ENCODE assay signal across 10 mouse cellular contexts in genomic region chr9:21497050-21497542, GRCm38 (mm10). TPM values are rescaled to one million over a fixed set of nuclear protein-coding genes. Genes with fewer than 3 reads are reported as not detected.
DNase-seq lines count a peak whose midpoint lies in the region; ATAC-seq and TF ChIP-seq lines count a peak whose summit lies in the region.
"Had no signal": no experiment of that assay in that cellular context is flagged by ENCODE, and none has a peak within 500 bp of the region (broad histone marks: within the 10 kb centered on the region; RNA-seq: fewer than 3 reads in every experiment).

No protein-coding gene starts in this region.

- H3K9me3 ChIP-seq in forebrain, postnatal 0 days (ENCODE audit: low read length), result no peaks in the 10 kb centered on the region
- no peaks in the 10 kb centered on the region for H3K9me3 ChIP-seq in forebrain, embryonic 13.5 days (replicated peaks)
- no peaks in the 10 kb centered on the region for H3K9me3 ChIP-seq in lung, embryonic 14.5 days (ENCODE audit: low read depth, low read length)
- H3K9me3 ChIP-seq in embryonic facial prominence, embryonic 11.5 days (replicated peaks; ENCODE audit: control insufficient read depth, low read length), result no peaks in the 10 kb centered on the region
- H3K9me3 ChIP-seq: megakaryocyte, embryonic 14.5 days had no signal

- H3K9ac ChIP-seq in forebrain, postnatal 0 days, result no peak overlapping the region
- H3K9ac ChIP-seq in forebrain, embryonic 13.5 days, result no peak overlapping the region
- H3K9ac ChIP-seq in lung, embryonic 14.5 days, result no peak overlapping the region
- peak overlapping the region; percentile 35 for H3K9ac ChIP-seq in embryonic facial prominence, embryonic 11.5 days (replicated peaks; ENCODE audit: low read length)

- H3K79me2 ChIP-seq in myocyte (ENCODE audit: control insufficient read depth, insufficient read depth), result no peaks in the 10 kb centered on the region

- H3ac ChIP-seq in myocyte (ENCODE audit: control insufficient read depth, insufficient read length), result no peak overlapping the region

- H3K36me3 ChIP-seq in forebrain, postnatal 0 days (ENCODE audit: insufficient read depth), result peaks cover 31% of the 10 kb centered on the region
- peaks cover 47% of the 10 kb centered on the region for H3K36me3 ChIP-seq in forebrain, embryonic 13.5 days (ENCODE audit: poor library complexity, severe bottlenecking)
- peaks cover 28% of the 10 kb centered on the region for H3K36me3 ChIP-seq in lung, embryonic 14.5 days (ENCODE audit: insufficient read depth)
- H3K36me3 ChIP-seq in embryonic facial prominence, embryonic 11.5 days (replicated peaks; ENCODE audit: control insufficient read depth, insufficient read depth, low read depth, low read length), result no peaks in the 10 kb centered on the region; the same call in none of the 2 replicates
- peaks cover 18% of the 10 kb centered on the region for H3K36me3 ChIP-seq in myocyte (ENCODE audit: control insufficient read depth, insufficient read depth)

- peak; percentile 26 for TF ChIP-seq POLR2A in myocyte (IDR thresholded peaks at IDR 0.05; ENCODE audit: insufficient read length, low read depth)

- 85% methylated on average over 16 of the region's 16 CpGs for WGBS in forebrain, postnatal 0 days
- WGBS in forebrain, embryonic 13.5 days, result 90% methylated on average over 16 of the region's 16 CpGs
- WGBS in lung, embryonic 14.5 days, result 81% methylated on average over 16 of the region's 16 CpGs
- WGBS in embryonic facial prominence, embryonic 11.5 days, result 41% methylated on average over 16 of the region's 16 CpGs

- no peaks in the 10 kb centered on the region for H3K27me3 ChIP-seq in forebrain, postnatal 0 days (ENCODE audit: insufficient read depth, low read length)
- H3K27me3 ChIP-seq in forebrain, embryonic 13.5 days, result no peaks in the 10 kb centered on the region
- no peaks in the 10 kb centered on the region for H3K27me3 ChIP-seq in lung, embryonic 14.5 days (ENCODE audit: insufficient read depth, low read length)
- H3K27me3 ChIP-seq in embryonic facial prominence, embryonic 11.5 days (ENCODE audit: control insufficient read depth, insufficient read depth, low read length), result no peaks in the 10 kb centered on the region
- no peaks in the 10 kb centered on the region for H3K27me3 ChIP-seq in myocyte (ENCODE audit: control insufficient read depth, insufficient read depth, insufficient read length)
- H3K27me3 ChIP-seq: megakaryocyte, embryonic 14.5 days had no signal

- no peak overlapping the region for H3K4me2 ChIP-seq in forebrain, postnatal 0 days (ENCODE audit: low read depth)
- no peak overlapping the region for H3K4me2 ChIP-seq in forebrain, embryonic 13.5 days
- no peak overlapping the region for H3K4me2 ChIP-seq in lung, embryonic 14.5 days
- peak overlapping the region; percentile 23; the same call in 1 of the 2 replicates for H3K4me2 ChIP-seq in embryonic facial prominence, embryonic 11.5 days (ENCODE audit: low read depth, low read length)
- H3K4me2 ChIP-seq in myocyte (ENCODE audit: low read depth), result peak overlapping the region; percentile 85

- no peak overlapping the region for H3K4me3 ChIP-seq in forebrain, postnatal 0 days (ENCODE audit: low read depth, low read length)
- H3K4me3 ChIP-seq in forebrain, embryonic 13.5 days, result no peak overlapping the region
- no peak overlapping the region for H3K4me3 ChIP-seq in lung, embryonic 14.5 days (ENCODE audit: low read depth, low read length)
- peak overlapping the region; percentile 3; the same call in 1 of the 2 replicates for H3K4me3 ChIP-seq in embryonic facial prominence, embryonic 11.5 days (ENCODE audit: low read depth, low read length)
- H3K4me3 ChIP-seq in myocyte, result no peak overlapping the region
- H3K4me3 ChIP-seq: erythroblast, embryonic 14.5 days; megakaryocyte, embryonic 14.5 days had no signal

- peak; percentile 18; the same call in 1 of the 2 replicates for ATAC-seq in forebrain, postnatal 0 days
- no peak for ATAC-seq in forebrain, embryonic 13.5 days
- ATAC-seq in lung, embryonic 14.5 days (ENCODE audit: insufficient read depth), result 0 out of 2 replicates have a peak, but pooled peaks have one; percentile 16
- peak; percentile 75 for ATAC-seq in embryonic facial prominence, embryonic 11.5 days (replicated peaks; ENCODE audit: insufficient number of reproducible peaks, low FRiP score, low TSS enrichment, low read depth)
- ATAC-seq in granulocyte monocyte progenitor cell, adult 5-6 weeks (replicated peaks; ENCODE audit: poor library complexity, severe bottlenecking), result no peak

- no peak for DNase-seq in forebrain, postnatal 0 days
- no peak for DNase-seq in lung, embryonic 14.5 days
- no peak for DNase-seq in lung, postnatal 14 days
- DNase-seq in embryonic facial prominence, embryonic 11.5 days (ENCODE audit: low spot score), result no peak
- no peak for DNase-seq in embryo, embryonic 10 days (ENCODE audit: low spot score)

- no peak for TF ChIP-seq CTCF in forebrain, postnatal 0 days (IDR thresholded peaks at IDR 0.05; ENCODE audit: low read depth)
- no peak for TF ChIP-seq CTCF in lung, embryonic 14.5 days (IDR thresholded peaks at IDR 0.05; ENCODE audit: low read depth)

- no peak overlapping the region for H3K27ac ChIP-seq in forebrain, postnatal 0 days (ENCODE audit: low read depth, low read length)
- H3K27ac ChIP-seq in forebrain, embryonic 13.5 days, result no peak overlapping the region
- H3K27ac ChIP-seq in lung, embryonic 14.5 days (ENCODE audit: low read depth), result peak overlapping the region; percentile 67
- peak overlapping the region; percentile 94 for H3K27ac ChIP-seq in embryonic facial prominence, embryonic 11.5 days (replicated peaks; ENCODE audit: low read depth, low read length)

- no peaks in the 10 kb centered on the region for H3K4me1 ChIP-seq in forebrain, postnatal 0 days (ENCODE audit: insufficient read depth)
- no peaks in the 10 kb centered on the region for H3K4me1 ChIP-seq in forebrain, embryonic 13.5 days
- no peaks in the 10 kb centered on the region for H3K4me1 ChIP-seq in lung, embryonic 14.5 days (ENCODE audit: insufficient read depth)
- H3K4me1 ChIP-seq in embryonic facial prominence, embryonic 11.5 days (ENCODE audit: control insufficient read depth, insufficient read depth, low read length), result no peaks in the 10 kb centered on the region

TF ChIP-seq in myocyte, 11 proteins besides CTCF, POLR2A, EP300 and RAD21:
- TF ChIP-seq TCF3 (IDR thresholded peaks at IDR 0.05; ENCODE audit: insufficient read length, low read depth), result no peak
- TF ChIP-seq MAX (IDR thresholded peaks at IDR 0.05; ENCODE audit: low read depth), result no peak
- no peak for TF ChIP-seq MYOG (IDR thresholded peaks at IDR 0.05; ENCODE audit: control insufficient read depth in 1 of 3, insufficient read depth in 1 of 3, insufficient read length in 2 of 3, low read depth in 2 of 3)
- no peak for TF ChIP-seq CEBPB (IDR thresholded peaks at IDR 0.05; ENCODE audit: insufficient read depth, poor library complexity, severe bottlenecking)
- TF ChIP-seq USF1 (IDR thresholded peaks at IDR 0.05; ENCODE audit: low read depth), result no peak
- no peak for TF ChIP-seq SRF (IDR thresholded peaks at IDR 0.05; ENCODE audit: control insufficient read depth, insufficient read length, low read depth)
- no peak for TF ChIP-seq E2F4 (IDR thresholded peaks at IDR 0.05; ENCODE audit: insufficient read depth)
- TF ChIP-seq MYOD1 (IDR thresholded peaks at IDR 0.05; ENCODE audit: control insufficient read depth in 1 of 3, insufficient read length in 2 of 3, low read depth in 2 of 3), result no peak
- no peak for TF ChIP-seq TCF12 (IDR thresholded peaks at IDR 0.05; ENCODE audit: insufficient read depth, poor library complexity, severe bottlenecking)
- no peak for TF ChIP-seq REST (IDR thresholded peaks at IDR 0.05; ENCODE audit: insufficient read depth, insufficient read length)
- no peak for TF ChIP-seq POLR2AphosphoS2 (IDR thresholded peaks at IDR 0.05; ENCODE audit: insufficient read length, low read depth)

RNA-seq across cellular contexts. Expression of gene Tmed1, which starts 13.0 kb away (rescaled TPM):
- 44.2 and 45.1 TPM in 2 replicates for total RNA-seq in forebrain, postnatal 0 days (2014; rRNA removed)
- polyA plus RNA-seq in forebrain, postnatal 0 days (2015; fragmentation: Nextera tagmentation; extraction: Ambion mirVana), result 51.9 and 52.8 TPM in 2 replicates
- 59.2 and 69.3 TPM in 2 replicates for polyA plus RNA-seq in forebrain, embryonic 13.5 days (2015; fragmentation: Nextera tagmentation; extraction: Ambion mirVana)
- 106 and 108 TPM in 2 replicates for polyA plus RNA-seq in lung, embryonic 14.5 days (2014; fragmentation: Nextera tagmentation; extraction: Ambion mirVana)
- 81.3 and 86.9 TPM in 2 replicates for polyA plus RNA-seq in embryonic facial prominence, embryonic 11.5 days (2014; fragmentation: Nextera tagmentation; extraction: Ambion mirVana)
- polyA plus RNA-seq in myocyte (2012; fragmentation: generic; extraction: Trizol), result 47.3 TPM
- total RNA-seq in granulocyte monocyte progenitor cell, adult 5-6 weeks (2014; fragmentation: Nextera tagmentation), result 8.4 and 13.9 TPM in 2 replicates
- 17.4 and 23.6 TPM in 2 replicates for total RNA-seq in granulocyte monocyte progenitor cell, adult 5-6 weeks (2017)

RNA-seq across cellular contexts. Expression of gene AB124611, which starts 28.9 kb away (rescaled TPM):
- total RNA-seq in forebrain, postnatal 0 days (2014; rRNA removed), result 0.14 and 2.2 TPM in 2 replicates
- polyA plus RNA-seq in forebrain, postnatal 0 days (2015; fragmentation: Nextera tagmentation; extraction: Ambion mirVana), result 0.87 and 0.98 TPM in 2 replicates
- polyA plus RNA-seq in forebrain, embryonic 13.5 days (2015; fragmentation: Nextera tagmentation; extraction: Ambion mirVana), result 5.3 and 5.4 TPM in 2 replicates
- 3.0 and 3.8 TPM in 2 replicates for polyA plus RNA-seq in lung, embryonic 14.5 days (2014; fragmentation: Nextera tagmentation; extraction: Ambion mirVana)
- polyA plus RNA-seq in embryonic facial prominence, embryonic 11.5 days (2014; fragmentation: Nextera tagmentation; extraction: Ambion mirVana), result 1.00 and 1.4 TPM in 2 replicates
- 0.22 TPM for polyA plus RNA-seq in myocyte (2012; fragmentation: generic; extraction: Trizol)
- total RNA-seq in granulocyte monocyte progenitor cell, adult 5-6 weeks (2014; fragmentation: Nextera tagmentation), result 17.1 and 27.3 TPM in 2 replicates
- 20.5 and 24.1 TPM in 2 replicates for total RNA-seq in granulocyte monocyte progenitor cell, adult 5-6 weeks (2017)

RNA-seq across cellular contexts. Expression of gene Carm1, which starts 49.6 kb away (rescaled TPM):
- total RNA-seq in forebrain, postnatal 0 days (2014; rRNA removed), result 64.8 and 81.4 TPM in 2 replicates
- polyA plus RNA-seq in forebrain, postnatal 0 days (2015; fragmentation: Nextera tagmentation; extraction: Ambion mirVana), result 20.7 and 25.9 TPM in 2 replicates
- 28.5 and 29.9 TPM in 2 replicates for polyA plus RNA-seq in forebrain, embryonic 13.5 days (2015; fragmentation: Nextera tagmentation; extraction: Ambion mirVana)
- 69.4 and 76.5 TPM in 2 replicates for polyA plus RNA-seq in lung, embryonic 14.5 days (2014; fragmentation: Nextera tagmentation; extraction: Ambion mirVana)
- polyA plus RNA-seq in embryonic facial prominence, embryonic 11.5 days (2014; fragmentation: Nextera tagmentation; extraction: Ambion mirVana), result 62.4 and 64.2 TPM in 2 replicates
- 48.1 TPM for polyA plus RNA-seq in myocyte (2012; fragmentation: generic; extraction: Trizol)
- total RNA-seq in granulocyte monocyte progenitor cell, adult 5-6 weeks (2014; fragmentation: Nextera tagmentation), result 65.9 and 81.6 TPM in 2 replicates
- 17.0 and 27.3 TPM in 2 replicates for total RNA-seq in granulocyte monocyte progenitor cell, adult 5-6 weeks (2017)

Comparison
In these comparisons a context has a peak if more than half of its experiments do, and no peak if none do; other contexts are left out.
1. ATAC-seq: peak in forebrain, postnatal 0 days (single experiment), lung, embryonic 14.5 days (single experiment) and embryonic facial prominence, embryonic 11.5 days (single experiment); none in forebrain, embryonic 13.5 days (single experiment) and granulocyte monocyte progenitor cell, adult 5-6 weeks (single experiment).
2. H3K27ac ChIP-seq: peak in lung, embryonic 14.5 days (single experiment) and embryonic facial prominence, embryonic 11.5 days (single experiment); none in forebrain, postnatal 0 days (single experiment) and forebrain, embryonic 13.5 days (single experiment).
3. H3K4me2 ChIP-seq: peak in embryonic facial prominence, embryonic 11.5 days (single experiment) and myocyte (single experiment); none in forebrain, postnatal 0 days (single experiment), forebrain, embryonic 13.5 days (single experiment) and lung, embryonic 14.5 days (single experiment).